Mouse (Mus musculus): ENCODE measurements around the gene Actn4.

DNA sequence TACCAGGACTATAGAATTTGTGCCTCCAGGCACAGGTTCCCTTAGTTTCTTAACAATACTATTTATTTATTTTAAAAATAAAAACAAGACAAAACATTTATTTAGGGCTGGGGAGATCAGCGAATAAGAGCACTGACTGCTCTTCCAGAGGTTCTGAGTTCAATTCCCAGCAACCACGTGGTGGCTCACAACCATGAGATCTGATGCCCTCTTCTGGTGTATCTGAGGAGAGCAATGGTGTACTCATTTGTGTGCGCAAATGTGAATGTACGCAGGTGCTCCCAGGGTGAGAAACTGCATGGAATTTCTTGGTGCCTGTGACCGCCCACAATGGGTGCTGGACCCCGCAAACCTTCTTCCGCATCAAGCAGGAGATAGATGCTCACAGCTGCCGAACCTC lies 10.9 kb upstream of the Actn4 start:
- TF ChIP-seq EP300 (optimal IDR thresholded peaks at IDR 0.05) (no peak), CTCF (IDR thresholded peaks at IDR 0.05; ENCODE audit: low read depth) (peak; percentile 58)
